Mouse (Mus musculus) liver, embryonic 11.5 days (tissue): ENCODE measurements around the gene Vapb. TPM values are rescaled to one million over a fixed set of nuclear protein-coding genes. Genes with fewer than 3 reads are reported as not detected.
A peak's percentile ranks its signal among the peaks of the same experiment; 100 is the strongest.

Source experiments
- ATAC-seq: fragments of 200-750 bp; cut with Nextera tagmentation; replicated peaks from 2 replicates; pipeline ENCODE4 v1.8.0; 2017; ENCODE audit warnings: moderate number of reproducible peaks, mild to moderate bottlenecking, moderate TSS enrichment, moderate library complexity; ENCODE audit not compliant: low FRiP score
- DNase-seq: peaks from one replicate; pipeline ENCODE4 v3.0.0-alpha.2; 2017; ENCODE audit warnings: low spot score
- H3K27ac ChIP-seq: fragments of 300-500 bp; sonication (generic); 2 replicates; pipeline ENCODE4 v1.5.1; 2014; ENCODE audit warnings: mild to moderate bottlenecking, low read depth, low read length, control low read depth
- H3K27me3 ChIP-seq: fragments of 300-500 bp; sonication (generic); replicated peaks from 2 replicates; pipeline ENCODE4 v1.6.1; 2014; ENCODE audit warnings: low read length, mixed read lengths; ENCODE audit not compliant: control insufficient read depth, insufficient read depth
- H3K36me3 ChIP-seq: fragments of 300-500 bp; sonication (generic); 2 replicates; pipeline ENCODE4 v1.6.1; 2014; ENCODE audit warnings: mild to moderate bottlenecking, low read length, moderate library complexity, mixed read lengths; ENCODE audit not compliant: control insufficient read depth, insufficient read depth
- H3K4me1 ChIP-seq: fragments of 300-500 bp; sonication (generic); replicated peaks from 2 replicates; pipeline ENCODE4 v1.6.1; 2014; ENCODE audit warnings: low read length, mixed read lengths; ENCODE audit not compliant: control insufficient read depth, insufficient read depth
- H3K4me2 ChIP-seq: fragments of 300-500 bp; sonication (generic); 2 replicates; pipeline ENCODE4 v1.6.1; 2014; ENCODE audit warnings: mild to moderate bottlenecking, control low read depth, moderate library complexity
- H3K4me3 ChIP-seq: fragments of 300-500 bp; sonication (generic); 2 replicates; pipeline ENCODE4 v1.5.1; 2014; ENCODE audit warnings: low read depth, low read length, control low read depth
- H3K9ac ChIP-seq: fragments of 300-500 bp; sonication (generic); 2 replicates; pipeline ENCODE4 v1.6.1; 2014; ENCODE audit warnings: low read depth, low read length, control low read depth
- H3K9me3 ChIP-seq: fragments of 300-500 bp; sonication (generic); 2 replicates; pipeline ENCODE4 v1.6.1; 2016; ENCODE audit warnings: low read length, inconsistent platforms, mixed read lengths; ENCODE audit not compliant: control insufficient read depth
- WGBS: fragments of 180-500 bp; shearing (Covaris S2); extraction: QIAGEN DNeasy Blood & Tissue Kit; methylation state at CpG from one replicate; pipeline ENCODE4 v1.1.7; 2014; 5-methylcytosine and 5-hydroxymethylcytosine counted together
- polyA plus RNA-seq: library from polyadenylated mRNA; unstranded; fragments of >200 nt; fragmentation: Nextera tagmentation; extraction: Ambion mirVana; gene quantifications from 2 replicates; pipeline ENCODE4 v1.2.1, GENCODE M21; 2014

Vapb gene
- polyA plus RNA-seq, 1 experiment from 2014 or later, result 10.7 TPM

DNA sequence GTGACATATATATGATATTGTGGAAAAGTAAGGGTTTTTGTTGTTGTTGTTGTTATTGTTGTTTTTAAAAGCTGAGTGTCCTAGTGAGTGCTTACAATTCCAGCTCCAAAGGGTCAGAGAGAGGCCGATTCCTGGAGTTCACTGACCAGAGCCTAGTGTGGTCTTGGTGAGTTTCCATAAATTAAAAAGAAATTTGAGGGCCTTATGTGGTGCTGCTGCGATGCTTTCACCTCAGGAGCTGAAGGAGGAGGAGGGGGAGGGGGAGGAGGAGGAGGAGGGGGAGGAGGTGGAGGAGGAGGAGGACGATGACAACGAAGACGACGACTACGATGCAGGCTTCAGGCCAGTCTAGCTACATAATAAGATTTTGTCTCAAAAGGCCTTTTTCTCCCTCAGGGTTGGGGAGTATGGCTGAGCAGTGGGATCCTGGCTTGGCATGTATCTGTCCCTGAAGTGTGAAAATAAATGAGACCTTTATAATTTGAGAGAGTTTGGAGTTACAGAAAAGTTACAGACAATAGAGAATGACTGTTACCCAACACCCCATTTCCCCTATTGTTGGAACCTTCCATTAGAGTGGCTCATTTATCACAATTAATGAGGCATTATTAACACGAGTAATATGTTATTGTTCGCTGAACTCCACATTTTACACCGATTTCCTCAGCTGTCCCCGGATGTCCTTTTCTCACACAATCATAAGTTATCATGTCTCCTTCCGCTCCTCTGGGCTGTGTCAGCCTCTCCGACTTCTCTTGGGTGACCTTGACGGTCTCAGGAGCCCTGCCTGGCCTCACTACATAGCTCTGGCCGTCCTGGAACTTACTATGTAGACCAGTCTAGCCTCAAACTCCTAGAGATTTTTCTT, 12.1 kb upstream of the Vapb start:
- Histone ChIP-seq H3K9ac (no peak overlapping the region), H3K36me3 (no peaks in the 10 kb centered on the region), H3K9me3 (no peaks in the 10 kb centered on the region), H3K27me3 (no peaks in the 10 kb centered on the region), H3K4me3 (no peak overlapping the region), H3K27ac (no peak overlapping the region), H3K4me1 (0 out of 2 replicates have a peak, but pooled peaks cover 3% of the 10 kb centered on the region), H3K4me2 (no peak overlapping the region)
- no peak for DNase-seq
- 77% methylated on average over 15 of the region's 15 CpGs for WGBS
- no peak for ATAC-seq

GRCm38 (mm10) chr2:173725819-173726218, 11.5 kb upstream of the Vapb start:
- H3K27me3 ChIP-seq, result no peaks in the 10 kb centered on the region
- H3K27ac ChIP-seq, result no peak overlapping the region
- 0 out of 2 replicates have a peak, but pooled peaks cover 4% of the 10 kb centered on the region for H3K4me1 ChIP-seq
- H3K4me2 ChIP-seq, result no peak overlapping the region
- no peak overlapping the region for H3K4me3 ChIP-seq
- H3K36me3 ChIP-seq, result no peaks in the 10 kb centered on the region
- H3K9me3 ChIP-seq, result no peaks in the 10 kb centered on the region
- WGBS, result 77% methylated on average over 4 of the region's 4 CpGs
- DNase-seq (no peak), ATAC-seq (no peak)
- H3K9ac ChIP-seq, result no peak overlapping the region

DNA sequence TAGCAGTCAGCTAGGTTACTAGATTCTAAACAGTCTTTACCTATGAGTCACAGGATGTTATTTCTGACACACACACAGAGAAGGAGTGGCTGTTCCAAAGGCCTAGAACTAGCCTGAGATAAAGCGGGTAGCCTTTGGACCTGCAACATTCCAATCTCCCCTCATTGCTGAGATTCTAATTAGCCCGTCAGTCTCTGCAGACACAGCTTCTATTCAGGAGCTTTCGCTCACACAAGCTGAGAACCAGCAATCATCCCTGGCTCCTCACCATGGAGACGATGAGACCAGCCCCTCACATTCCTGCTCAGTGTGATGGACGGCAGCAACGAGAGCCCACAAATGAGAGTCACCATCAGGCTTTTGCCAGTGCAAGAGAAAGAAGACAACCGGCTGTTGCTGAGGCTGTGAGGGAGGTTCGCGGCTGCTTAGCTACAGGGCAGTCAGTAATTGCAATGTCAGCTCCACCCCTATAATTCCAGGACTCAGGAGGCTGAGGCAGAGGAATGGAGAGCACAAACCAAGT, 6.8 kb upstream of the Vapb start:
- Histone ChIP-seq H3K4me1 (0 out of 2 replicates have a peak, but pooled peaks cover 2% of the 10 kb centered on the region), H3K4me2 (no peak overlapping the region), H3K9ac (no peak overlapping the region), H3K27ac (no peak overlapping the region), H3K36me3 (no peaks in the 10 kb centered on the region), H3K4me3 (no peak overlapping the region), H3K27me3 (no peaks in the 10 kb centered on the region), H3K9me3 (no peaks in the 10 kb centered on the region)
- WGBS, result 31% methylated on average over 9 of the region's 9 CpGs
- ATAC-seq (no peak), DNase-seq (no peak)

- no peak overlapping the region for H3K9ac ChIP-seq
- H3K27me3 ChIP-seq, result no peaks in the 10 kb centered on the region
- no peak overlapping the region for H3K4me3 ChIP-seq
- H3K4me1 ChIP-seq, result peaks cover 17% of the 10 kb centered on the region
- no peak overlapping the region for H3K27ac ChIP-seq
- no peaks in the 10 kb centered on the region for H3K9me3 ChIP-seq
- WGBS, result 61% methylated on average over 2 of the region's 2 CpGs
- no peak overlapping the region for H3K4me2 ChIP-seq
- no peaks in the 10 kb centered on the region; the same call in 1 of the 2 replicates for H3K36me3 ChIP-seq
- DNase-seq (no peak), ATAC-seq (no peak)
These were observed 2.9 kb upstream of the Vapb start for GRCm38 (mm10) chr2:173734426-173734825.

DNA sequence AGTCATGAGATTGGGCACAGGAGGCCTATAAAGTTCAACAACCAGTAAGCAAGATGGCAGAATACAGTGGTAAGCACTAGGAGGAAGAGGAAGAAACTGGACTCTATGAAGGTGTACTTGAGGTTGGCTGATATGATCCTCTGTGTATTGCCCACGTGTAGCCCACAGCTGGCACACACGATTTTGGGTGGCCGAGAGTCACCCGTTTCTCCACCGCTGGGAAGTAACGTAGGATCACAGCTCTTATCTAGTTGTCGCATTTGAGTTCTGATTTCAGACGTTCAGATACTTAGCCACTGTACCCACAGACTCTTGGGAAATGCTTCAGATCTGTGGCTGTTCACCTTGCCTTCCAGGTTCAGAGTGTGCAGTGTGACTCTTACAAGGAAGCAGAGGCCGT, 921 bp downstream of the Vapb start:
- Histone ChIP-seq H3K27ac (no peak overlapping the region), H3K4me3 (peak overlapping the region; percentile 88), H3K36me3 (no peaks in the 10 kb centered on the region; the same call in 1 of the 2 replicates), H3K27me3 (no peaks in the 10 kb centered on the region), H3K4me2 (peak overlapping the region; percentile 94), H3K9me3 (no peaks in the 10 kb centered on the region), H3K4me1 (peaks cover 15% of the 10 kb centered on the region), H3K9ac (peak overlapping the region; percentile 79)
- ATAC-seq, result 0 out of 2 replicates have a peak, but pooled peaks have one; percentile 0
- no peak for DNase-seq
- WGBS, result 43% methylated on average over 9 of the region's 9 CpGs

DNA sequence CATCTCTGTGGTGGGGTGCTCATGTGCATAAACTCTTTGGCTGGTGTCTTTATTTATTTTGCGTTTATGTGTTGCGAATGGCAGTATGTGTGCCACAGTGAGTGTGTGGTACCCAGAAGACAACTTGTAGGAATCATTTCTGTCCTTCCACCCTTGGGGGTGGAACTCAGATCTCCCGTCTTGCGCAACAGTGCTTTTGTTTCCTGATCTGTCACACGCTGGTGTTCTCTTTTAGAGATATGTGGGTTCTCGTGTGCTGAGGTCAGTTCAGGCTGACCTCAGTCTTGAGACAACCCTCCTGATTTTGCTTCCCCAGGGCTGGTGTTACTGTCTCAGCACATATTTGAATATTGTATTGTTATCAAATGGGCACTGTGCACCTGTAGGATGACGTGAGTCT, 1.8 kb downstream of the Vapb start:
- peaks cover 15% of the 10 kb centered on the region for H3K4me1 ChIP-seq

DNA sequence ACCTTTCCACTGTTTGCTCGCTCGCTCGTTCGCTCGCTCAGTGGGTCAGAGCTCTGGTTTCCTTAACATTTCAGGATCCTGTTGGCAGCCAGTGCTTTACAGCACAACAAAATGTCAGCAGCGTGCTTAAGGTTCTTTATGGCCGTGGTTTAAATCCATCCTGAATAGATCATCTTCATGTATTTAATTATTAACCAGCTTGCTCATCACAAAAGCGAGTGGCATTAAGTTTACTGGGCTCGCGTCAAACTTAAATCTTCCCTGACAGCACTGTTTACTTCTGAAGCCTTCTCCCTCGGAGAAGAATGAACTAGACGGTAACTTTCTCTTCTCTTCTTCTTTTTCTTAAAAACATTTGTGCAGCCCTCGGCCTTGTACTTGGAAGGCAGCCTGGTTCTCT, 4.8 kb downstream of the Vapb start:
- WGBS, result 79% methylated on average over 13 of the region's 13 CpGs
- no peaks in the 10 kb centered on the region for H3K27me3 ChIP-seq
- no peaks in the 10 kb centered on the region; the same call in 1 of the 2 replicates for H3K36me3 ChIP-seq
- ATAC-seq (no peak), DNase-seq (no peak)
- no peak overlapping the region for H3K9ac ChIP-seq
- H3K9me3 ChIP-seq, result no peaks in the 10 kb centered on the region
- H3K4me3 ChIP-seq, result no peak overlapping the region
- H3K4me1 ChIP-seq, result peaks cover 15% of the 10 kb centered on the region
- no peak overlapping the region for H3K4me2 ChIP-seq
- H3K27ac ChIP-seq, result no peak overlapping the region

More for the DNA sequence above, 1.8 kb downstream of the Vapb start:
- no peak for DNase-seq
- Histone ChIP-seq H3K4me3 (no peak overlapping the region), H3K4me2 (no peak overlapping the region; the same call in 1 of the 2 replicates), H3K9ac (no peak overlapping the region), H3K36me3 (no peaks in the 10 kb centered on the region; the same call in 1 of the 2 replicates), H3K27ac (no peak overlapping the region), H3K27me3 (no peaks in the 10 kb centered on the region), H3K9me3 (no peaks in the 10 kb centered on the region)
- no peak for ATAC-seq
- WGBS, result 77% methylated on average over 7 of the region's 7 CpGs

- H3K4me3 ChIP-seq, result no peak overlapping the region
- H3K27me3 ChIP-seq, result no peaks in the 10 kb centered on the region
- no peak overlapping the region for H3K27ac ChIP-seq
- H3K4me1 ChIP-seq, result peaks cover 15% of the 10 kb centered on the region
- ATAC-seq, result no peak
- H3K9me3 ChIP-seq, result no peaks in the 10 kb centered on the region
- no peak for DNase-seq
- WGBS, result 82% methylated on average over 9 of the region's 9 CpGs
- H3K9ac ChIP-seq, result no peak overlapping the region
- no peak overlapping the region for H3K4me2 ChIP-seq
- no peaks in the 10 kb centered on the region; the same call in 1 of the 2 replicates for H3K36me3 ChIP-seq
These were observed 5.4 kb downstream of the Vapb start for GRCm38 (mm10) chr2:173742744-173743143.
